Mouse (Mus musculus) heart, embryonic 14.5 days (tissue): Measurements from ENCODE around the gene Dlgap1. TPM values are rescaled to one million over a fixed set of nuclear protein-coding genes. Genes with fewer than 3 reads are reported as not detected.

ENCODE experiments used
- ATAC-seq: fragments of 200-750 bp; cut with Nextera tagmentation; 2 replicates; pipeline ENCODE4 v1.8.0; 2017; ENCODE audit warnings: low read depth, moderate TSS enrichment; ENCODE audit not compliant: insufficient number of reproducible peaks, insufficient read depth, low FRiP score
- H3K27ac ChIP-seq, 2 experiments: fragments of 200-500 bp in 1 of 2; fragments of 300-500 bp in 1 of 2; sonication (generic) in 1 of 2; replicated peaks in 1 of 2; 2 replicates each; pipeline ENCODE4 v1.5.1; 2012 to 2014; ENCODE audit warnings: low read depth in 2 of 2, low read length in 2 of 2, control low read depth in 1 of 2, mild to moderate bottlenecking in 1 of 2, mixed read lengths in 1 of 2; ENCODE audit not compliant: control insufficient read depth in 1 of 2, insufficient read depth in 1 of 2
- H3K27me3 ChIP-seq: fragments of 300-500 bp; sonication (generic); 2 replicates; pipeline ENCODE4 v1.6.1; 2014; ENCODE audit warnings: mild to moderate bottlenecking, low read length, control low read depth; ENCODE audit not compliant: control insufficient read depth, insufficient read depth
- H3K36me3 ChIP-seq: fragments of 300-500 bp; sonication (generic); 2 replicates; pipeline ENCODE4 v1.6.1; 2014; ENCODE audit warnings: mild to moderate bottlenecking, control low read depth, low read length, mixed read lengths; ENCODE audit not compliant: control insufficient read depth, insufficient read depth
- H3K4me1 ChIP-seq, 2 experiments: fragments of 200-500 bp in 1 of 2; fragments of 300-500 bp in 1 of 2; sonication (generic) in 1 of 2; 2 replicates each; pipeline ENCODE4 v1.6.1; 2012 to 2014; ENCODE audit warnings: low read length in 2 of 2, control low read depth in 1 of 2, mixed read lengths in 1 of 2; ENCODE audit not compliant: control insufficient read depth in 2 of 2, insufficient read depth in 2 of 2
- H3K4me2 ChIP-seq: fragments of 300-500 bp; sonication (generic); 2 replicates; pipeline ENCODE4 v1.6.1; 2014; ENCODE audit warnings: mild to moderate bottlenecking, low read length
- H3K4me3 ChIP-seq, 2 experiments: fragments of 200-500 bp in 1 of 2; fragments of 300-500 bp in 1 of 2; sonication (generic) in 1 of 2; 2 replicates each; pipeline ENCODE4 v1.5.1; 2012 to 2014; ENCODE audit warnings: low read length in 2 of 2, mild to moderate bottlenecking in 2 of 2, control low read depth in 1 of 2, low read depth in 1 of 2, moderate library complexity in 1 of 2; ENCODE audit not compliant: control insufficient read depth in 1 of 2, insufficient read depth in 1 of 2
- H3K9ac ChIP-seq: fragments of 300-500 bp; sonication (generic); 2 replicates; pipeline ENCODE4 v1.6.1; 2014; ENCODE audit warnings: mild to moderate bottlenecking, low read length
- H3K9me3 ChIP-seq: fragments of 300-500 bp; sonication (generic); 2 replicates; pipeline ENCODE4 v1.6.1; 2016; ENCODE audit warnings: low read length, control low read depth; ENCODE audit not compliant: control insufficient read depth
- WGBS: fragments of 180-500 bp; shearing (Covaris S2); extraction: QIAGEN DNeasy Blood & Tissue Kit; methylation state at CpG from one replicate; pipeline ENCODE4 v1.1.7; 2014; 5-methylcytosine and 5-hydroxymethylcytosine counted together
- polyA plus RNA-seq: library from polyadenylated mRNA; unstranded; fragments of >200 nt; fragmentation: Nextera tagmentation; extraction: Ambion mirVana; gene quantifications from 2 replicates; pipeline ENCODE4 v1.2.1, GENCODE M21; 2014

Dlgap1 gene
- polyA plus RNA-seq, 1 experiment from 2014 or later: 1.1 TPM

DNA sequence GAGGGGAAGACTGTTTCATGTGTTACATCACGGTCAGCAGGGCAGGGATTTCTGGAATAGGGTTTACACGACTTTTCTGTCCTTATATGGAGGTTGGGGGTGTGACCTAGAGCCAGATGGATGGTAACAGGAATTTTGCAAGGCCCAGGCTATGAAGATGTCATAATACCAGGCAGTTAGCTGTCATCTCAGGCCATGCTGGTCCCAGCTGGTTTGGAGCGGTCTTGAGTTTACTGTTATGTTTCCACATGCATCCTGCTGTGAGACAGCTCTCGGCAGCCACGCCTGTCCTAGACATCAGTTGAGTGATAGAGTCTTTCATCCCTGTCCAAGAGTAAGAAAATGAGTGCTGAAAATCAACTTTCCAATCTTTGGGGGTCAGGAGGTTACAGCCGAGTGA lies 776.5 kb downstream of the Dlgap1 start:
- no peaks in the 10 kb centered on the region for H3K27me3 ChIP-seq
- H3K4me3 ChIP-seq: no peak overlapping the region
- no peak overlapping the region for H3K9ac ChIP-seq
- no peak overlapping the region for H3K27ac ChIP-seq
- ATAC-seq: no peak
- H3K4me1 ChIP-seq: peaks cover 11 to 14% of the 10 kb centered on the region in 2 experiments
- no peak overlapping the region for H3K4me2 ChIP-seq
- H3K36me3 ChIP-seq: no peaks in the 10 kb centered on the region
- H3K9me3 ChIP-seq: no peaks in the 10 kb centered on the region
- WGBS: 75% methylated on average over 6 of the region's 6 CpGs

DNA sequence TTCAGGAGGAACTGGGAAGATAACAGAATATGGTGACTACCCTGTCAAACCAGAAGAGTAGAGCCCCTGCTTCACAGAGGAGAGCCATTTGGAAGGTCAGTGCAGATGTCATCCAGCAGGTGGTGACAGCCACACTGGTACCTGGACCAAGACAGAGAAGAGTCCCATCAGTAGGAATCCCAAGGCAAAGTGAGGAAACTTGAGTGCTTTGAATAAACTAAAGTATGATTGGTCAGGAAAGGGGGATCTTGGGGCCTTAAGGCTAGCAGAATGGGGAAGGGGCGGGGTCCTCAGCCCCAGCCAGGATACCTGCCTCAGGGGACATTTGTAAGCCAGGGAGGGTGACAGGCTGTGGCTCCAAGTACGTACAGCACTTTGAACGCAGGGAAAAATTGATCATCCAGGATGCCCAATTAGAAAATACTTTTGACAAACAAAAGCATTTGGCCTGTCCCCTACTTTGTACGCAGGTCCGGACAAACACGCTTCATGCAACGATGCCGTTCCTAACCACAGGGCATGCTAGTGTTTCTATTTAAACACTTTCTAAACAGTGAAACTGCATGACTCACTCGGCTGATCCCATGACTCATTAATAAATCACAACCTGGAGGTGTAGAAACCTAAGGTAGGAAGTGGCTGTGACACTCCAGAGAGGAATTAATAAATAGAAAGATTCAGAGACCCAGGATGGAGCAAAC lies 777.7 kb downstream of the Dlgap1 start:
- Histone ChIP-seq H3K36me3 (no peaks in the 10 kb centered on the region), H3K27ac (no peak overlapping the region), H3K27me3 (no peaks in the 10 kb centered on the region), H3K9me3 (no peaks in the 10 kb centered on the region), H3K4me3 (no peak overlapping the region), H3K4me2 (0 out of 2 replicates have a peak overlapping the region, but pooled peaks have one; percentile 14), H3K4me1 (peaks cover 15 to 20% of the 10 kb centered on the region in 2 experiments), H3K9ac (no peak overlapping the region)
- WGBS: 48% methylated on average over 9 of the region's 9 CpGs
- ATAC-seq: no peak

DNA sequence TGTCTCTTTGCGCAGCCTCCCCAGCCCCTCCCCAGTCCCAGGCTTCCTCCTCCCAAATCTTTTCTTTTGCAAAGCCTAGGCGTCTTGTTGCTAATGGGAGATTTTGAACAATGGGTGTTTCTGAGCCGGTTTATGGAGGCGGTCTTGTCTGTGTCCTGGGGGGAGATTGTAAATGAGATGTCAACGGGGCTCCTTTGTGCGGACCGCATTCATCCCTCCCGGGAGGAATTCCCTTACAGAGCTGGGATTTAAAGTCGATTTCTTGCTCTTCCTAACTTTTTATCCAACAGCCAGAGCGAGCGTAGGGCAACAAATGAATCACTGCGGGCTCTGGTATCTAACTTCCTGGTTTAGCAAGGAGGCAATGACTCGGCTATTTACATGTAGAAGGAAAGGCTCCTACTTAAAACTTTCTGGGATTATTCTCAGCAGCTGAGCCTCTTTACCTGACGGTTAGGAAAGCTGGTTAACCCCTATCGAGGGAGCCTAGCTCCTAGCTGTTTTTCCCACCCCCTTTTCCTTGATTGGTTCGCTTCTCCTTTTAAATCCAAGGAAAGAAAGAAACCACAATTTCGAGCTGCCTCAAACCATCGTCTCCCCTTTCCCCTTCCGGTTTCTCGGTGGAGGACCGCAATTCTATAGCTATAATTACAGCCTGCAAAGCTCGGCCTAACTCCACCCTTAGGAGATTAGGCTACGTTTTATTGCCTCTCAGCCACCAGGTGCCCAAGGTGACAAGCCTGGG lies 779.0 kb downstream of the Dlgap1 start:
- H3K36me3 ChIP-seq: no peaks in the 10 kb centered on the region
- peaks cover 20% of the 10 kb centered on the region in 2 experiments for H3K4me1 ChIP-seq
- H3K9ac ChIP-seq: peak overlapping the region; percentile 50
- H3K27me3 ChIP-seq: no peaks in the 10 kb centered on the region
- peak overlapping the region; percentile 27 to 42 for H3K4me3 ChIP-seq
- H3K27ac ChIP-seq: peak overlapping the region; percentile 43 to 79
- WGBS: under 1% methylated on average over 23 of the region's 23 CpGs
- H3K4me2 ChIP-seq: peak overlapping the region; percentile 63
- H3K9me3 ChIP-seq: no peaks in the 10 kb centered on the region
- ATAC-seq: no peak

DNA sequence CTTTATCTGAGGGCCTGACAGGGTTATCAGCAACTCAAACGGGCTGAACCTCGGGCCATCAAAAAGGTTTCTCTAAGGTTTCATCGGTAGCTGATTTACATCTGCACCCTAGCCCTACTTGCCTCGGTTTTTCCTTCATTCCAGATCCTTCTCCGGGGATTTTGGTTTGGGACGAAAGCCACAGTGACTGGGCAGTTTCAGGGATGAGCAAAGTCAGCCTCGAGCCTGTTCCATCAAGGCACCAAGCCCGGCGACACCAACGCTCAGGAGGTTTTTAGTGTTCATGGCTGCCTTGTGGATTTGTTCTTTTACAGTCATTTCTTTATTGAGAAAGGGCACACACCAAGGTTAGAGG lies 779.6 kb downstream of the Dlgap1 start:
- Histone ChIP-seq H3K36me3 (no peaks in the 10 kb centered on the region), H3K4me2 (peak overlapping the region; percentile 63), H3K27ac (peak overlapping the region; percentile 43 to 79), H3K27me3 (no peaks in the 10 kb centered on the region), H3K9me3 (no peaks in the 10 kb centered on the region), H3K4me1 (peaks cover 20% of the 10 kb centered on the region in 2 experiments), H3K4me3 (peak overlapping the region; percentile 27 to 42; a peak in 2 of 4 replicates), H3K9ac (peak overlapping the region; percentile 50)
- no peak for ATAC-seq
- WGBS: 18% methylated on average over 10 of the region's 10 CpGs

DNA sequence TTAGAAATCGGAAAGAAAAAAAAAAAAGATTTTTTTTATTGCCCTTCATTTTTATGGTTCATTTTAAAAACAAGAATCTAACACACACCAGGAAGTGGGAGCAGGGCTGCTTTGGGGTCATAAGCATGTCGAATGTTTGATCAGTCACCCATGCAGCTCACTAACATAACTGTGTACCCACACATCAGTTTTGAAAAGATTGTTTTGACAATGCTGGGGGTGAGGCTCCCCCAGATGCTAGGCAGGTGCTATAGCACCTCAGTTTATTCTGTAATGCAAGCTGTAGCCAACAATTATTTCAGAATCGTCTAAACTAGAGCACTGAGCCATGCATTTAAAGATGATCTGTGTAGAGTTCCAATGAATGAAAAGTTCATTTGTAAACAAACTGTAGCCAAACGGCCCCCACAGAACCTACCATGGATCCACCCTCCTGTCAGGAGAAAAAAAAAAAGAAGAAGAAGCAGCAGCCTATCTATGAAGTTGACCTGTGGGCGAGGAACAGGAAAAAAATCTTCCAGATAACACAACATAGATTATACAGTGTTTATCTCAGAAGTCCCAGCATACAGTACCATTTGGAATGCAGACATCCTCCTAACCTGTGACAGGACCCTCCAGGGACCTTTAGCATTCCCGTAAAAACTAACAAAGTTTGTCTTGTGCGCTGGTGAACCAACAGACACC lies 780.2 kb downstream of the Dlgap1 start:
- H3K4me2 ChIP-seq: no peak overlapping the region
- H3K36me3 ChIP-seq: no peaks in the 10 kb centered on the region
- H3K9ac ChIP-seq: no peak overlapping the region
- H3K4me3 ChIP-seq: no peak overlapping the region
- peaks cover 20% of the 10 kb centered on the region in 2 experiments for H3K4me1 ChIP-seq
- no peaks in the 10 kb centered on the region for H3K27me3 ChIP-seq
- no peak overlapping the region for H3K27ac ChIP-seq
- no peak for ATAC-seq
- H3K9me3 ChIP-seq: no peaks in the 10 kb centered on the region
- WGBS: 57% methylated on average over 7 of the region's 7 CpGs

DNA sequence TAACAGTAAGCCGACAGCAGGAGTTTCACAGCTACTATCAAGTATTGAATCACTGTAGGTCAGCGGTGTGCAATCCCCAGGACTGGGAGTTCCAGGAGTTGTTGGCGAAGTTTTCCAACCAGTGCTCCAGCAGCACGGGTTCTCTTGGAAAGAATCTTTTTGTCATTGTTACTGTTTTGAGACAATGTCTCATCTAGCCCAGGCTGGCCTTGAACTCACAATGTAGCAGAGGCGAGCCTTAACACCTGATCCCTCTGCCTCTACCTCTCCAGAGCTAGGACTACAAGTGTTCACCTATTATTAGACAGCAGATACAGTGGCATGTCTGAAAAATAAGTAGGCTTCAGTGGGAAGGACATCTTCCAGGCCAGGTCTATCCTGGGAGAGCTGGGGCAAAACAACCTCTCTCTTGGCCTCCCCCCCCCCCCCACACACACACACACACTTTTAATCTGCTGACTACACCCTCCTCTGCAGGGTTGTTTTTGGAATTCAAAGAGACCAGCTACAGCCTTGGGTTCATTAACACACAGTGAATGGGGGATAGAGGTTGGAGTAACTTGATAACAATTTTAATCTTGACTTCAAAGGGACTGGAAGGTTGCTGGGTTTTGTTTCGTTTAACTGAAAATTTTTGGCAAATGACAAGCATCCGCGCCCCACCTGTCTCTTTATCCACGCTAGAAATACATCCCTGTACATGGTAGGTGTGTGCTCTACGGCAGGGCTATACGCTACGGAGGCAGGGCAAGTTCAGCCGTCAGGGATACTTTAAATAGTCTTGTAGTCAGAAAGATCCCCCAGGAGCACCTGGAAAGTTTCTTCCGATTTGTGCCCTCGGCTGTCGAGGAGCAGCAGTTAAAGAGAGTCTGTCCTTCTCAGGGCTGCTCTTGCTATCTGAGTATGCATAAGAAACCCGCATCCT lies 781.6 kb downstream of the Dlgap1 start:
- H3K27me3 ChIP-seq: 0 out of 2 replicates have a peak, but pooled peaks cover 5% of the 10 kb centered on the region
- peak overlapping the region; percentile 77 for H3K9ac ChIP-seq
- H3K36me3 ChIP-seq: no peaks in the 10 kb centered on the region
- 0 out of 2 replicates have a peak, but pooled peaks have one; percentile 1 for ATAC-seq
- H3K4me3 ChIP-seq: peak overlapping the region; percentile 53 to 75
- WGBS: 30% methylated on average over 17 of the region's 17 CpGs
- peaks cover 20% of the 10 kb centered on the region in 2 experiments for H3K4me1 ChIP-seq
- H3K27ac ChIP-seq: peak overlapping the region; percentile 84 to 93; a peak in 3 of 4 replicates
- peak overlapping the region; percentile 79 for H3K4me2 ChIP-seq
- no peaks in the 10 kb centered on the region for H3K9me3 ChIP-seq
